Mouse (Mus musculus): ENCODE results near the gene Gckr. TPM values are rescaled to one million over a fixed set of nuclear protein-coding genes. Genes with fewer than 3 reads are reported as not detected.

Gene Gckr
- polyA plus RNA-seq (2016; fragmentation: Nextera tagmentation; extraction: Ambion mirVana) = 0.45 and 0.74 TPM in 2 replicates

DNA sequence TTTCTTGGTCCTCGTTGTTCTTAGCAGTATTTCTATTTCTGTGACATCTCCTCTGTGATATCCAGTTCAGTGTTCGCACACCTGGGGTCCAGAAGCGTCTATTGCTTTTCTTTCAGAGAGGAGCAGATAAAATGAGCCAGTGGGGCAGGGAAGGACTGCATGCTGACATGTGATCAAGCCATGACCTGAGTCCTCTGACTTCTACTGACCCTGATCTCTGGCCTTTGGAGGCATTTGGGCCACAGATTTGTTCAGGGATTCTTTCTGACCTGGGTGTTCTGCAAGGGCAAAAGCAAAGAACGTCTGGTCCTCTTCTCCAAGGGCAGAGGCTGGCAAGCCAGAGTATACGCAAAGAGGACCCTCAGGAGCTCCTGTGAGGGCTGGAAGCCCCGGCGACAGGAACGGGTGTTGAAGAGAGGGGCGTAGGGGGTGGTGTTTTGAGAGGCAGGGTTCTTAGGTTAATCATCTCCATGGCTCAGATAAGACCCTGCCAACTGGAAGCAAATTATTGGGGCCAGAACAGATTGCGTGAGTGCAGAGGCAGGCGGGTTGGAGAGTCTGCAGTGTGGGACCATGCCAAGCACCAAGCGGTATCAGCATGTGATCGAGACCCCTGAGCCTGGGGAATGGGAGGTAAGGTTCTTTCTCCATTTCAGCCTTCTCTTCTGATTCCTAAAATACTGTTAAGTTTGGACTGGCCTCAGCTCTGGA lies at the start of gene Gckr:
Gckr (plus strand) TSS at position 397 of the 711 bp plus-strand sequence.
- H3K4me2 ChIP-seq = peak within 1 kb of the TSS; percentile 90
- peak within 1 kb of the TSS; percentile 94; the same call in 1 of the 2 replicates for H3K4me3 ChIP-seq (replicated peaks)
- H3K36me3 ChIP-seq = peaks cover 22% of the 10 kb centered on the region
- H3K9ac ChIP-seq (replicated peaks) = no peak within 1 kb of the TSS
- WGBS = 76% methylated on average over 13 of the region's 13 CpGs
- peaks cover 9% of the 10 kb centered on the region for H3K27me3 ChIP-seq
- H3K27ac ChIP-seq = no peak within 1 kb of the TSS
- ATAC-seq (ENCODE audit: insufficient number of reproducible peaks, insufficient read depth, low FRiP score, low TSS enrichment, low read depth) = no peak
- H3K4me1 ChIP-seq (replicated peaks) = peaks cover 14% of the 10 kb centered on the region
- no peaks in the 10 kb centered on the region for H3K9me3 ChIP-seq

DNA sequence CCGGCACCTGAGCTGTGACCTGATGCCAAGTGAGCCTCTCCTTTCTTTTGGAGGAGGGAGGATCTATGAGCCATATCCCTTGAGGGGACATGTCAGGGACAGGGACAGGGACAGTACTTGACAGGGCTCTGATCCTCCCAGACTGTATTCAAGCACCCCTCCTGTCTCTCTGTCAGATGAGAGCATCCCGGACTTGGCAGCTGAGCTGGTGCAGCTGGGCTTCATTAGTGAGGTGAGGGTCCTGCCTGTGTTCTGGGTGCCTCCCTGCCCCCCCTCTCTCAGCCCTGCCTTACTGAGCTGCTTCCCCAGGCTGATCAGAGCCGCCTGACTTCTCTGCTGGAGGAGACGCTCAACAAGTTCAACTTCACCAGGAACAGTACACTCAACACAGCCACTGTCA lies 46.5 kb upstream of the Gckr start:
- H3K27me3 ChIP-seq = no peaks in the 10 kb centered on the region
- H3K36me3 ChIP-seq = peaks cover 91% of the 10 kb centered on the region
- H3K27ac ChIP-seq = peak overlapping the region; percentile 67; the same call in 1 of the 2 replicates
- no peak for ATAC-seq (ENCODE audit: insufficient number of reproducible peaks, insufficient read depth, low FRiP score, low TSS enrichment, low read depth)
- no peaks in the 10 kb centered on the region for H3K9me3 ChIP-seq
- H3K4me3 ChIP-seq (replicated peaks) = 0 out of 2 replicates have a peak overlapping the region, but pooled peaks have one; percentile 45
- 38% methylated on average over 4 of the region's 4 CpGs for WGBS
- H3K4me1 ChIP-seq (replicated peaks) = peaks cover 35% of the 10 kb centered on the region
- H3K9ac ChIP-seq (replicated peaks) = peak overlapping the region; percentile 59; the same call in 1 of the 2 replicates
- H3K4me2 ChIP-seq = peak overlapping the region; percentile 64

DNA sequence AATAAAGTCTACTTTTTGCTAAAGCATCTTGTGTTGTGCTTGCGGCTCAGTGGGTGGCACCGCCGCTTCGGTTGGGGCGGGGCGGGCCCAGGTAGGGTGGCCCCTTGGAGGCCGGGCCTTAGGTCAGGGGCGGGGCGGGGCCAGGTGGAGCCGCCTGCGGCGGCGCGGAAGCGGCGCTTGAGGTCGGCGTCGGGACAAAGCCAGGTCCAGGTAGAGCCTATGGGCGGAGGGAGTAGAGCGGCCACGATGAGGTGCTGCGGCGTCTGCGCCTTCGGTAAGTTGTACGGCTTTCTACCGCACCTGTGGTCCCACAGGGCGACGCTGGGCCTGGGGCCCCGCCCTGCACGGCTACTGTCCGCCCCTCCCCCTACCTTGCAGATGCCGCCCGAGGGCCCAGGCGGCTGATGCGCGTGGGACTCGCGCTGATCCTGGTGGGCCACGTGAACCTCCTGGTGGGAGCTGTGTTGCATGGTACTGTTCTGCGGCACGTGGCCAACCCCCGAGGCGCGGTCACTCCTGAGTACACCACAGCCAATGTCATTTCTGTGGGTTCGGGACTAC lies 45.6 kb upstream of the Gckr start, which contains the start of gene Krtcap3:
Krtcap3 (plus strand) TSS at position 151 of the 561 bp plus-strand sequence.
- Histone ChIP-seq H3K4me3 (replicated peaks) (peak within 1 kb of the TSS; percentile 45), H3K9ac (replicated peaks) (peak within 1 kb of the TSS; percentile 59), H3K36me3 (peaks cover 91% of the 10 kb centered on the region), H3K9me3 (no peaks in the 10 kb centered on the region), H3K4me2 (peak within 1 kb of the TSS; percentile 64), H3K27ac (peak within 1 kb of the TSS; percentile 84), H3K4me1 (replicated peaks) (peaks cover 35% of the 10 kb centered on the region), H3K27me3 (no peaks in the 10 kb centered on the region)
- WGBS = 3% methylated on average over 47 of the region's 47 CpGs
- peak; percentile 61 for ATAC-seq (ENCODE audit: insufficient number of reproducible peaks, insufficient read depth, low FRiP score, low TSS enrichment, low read depth)

DNA sequence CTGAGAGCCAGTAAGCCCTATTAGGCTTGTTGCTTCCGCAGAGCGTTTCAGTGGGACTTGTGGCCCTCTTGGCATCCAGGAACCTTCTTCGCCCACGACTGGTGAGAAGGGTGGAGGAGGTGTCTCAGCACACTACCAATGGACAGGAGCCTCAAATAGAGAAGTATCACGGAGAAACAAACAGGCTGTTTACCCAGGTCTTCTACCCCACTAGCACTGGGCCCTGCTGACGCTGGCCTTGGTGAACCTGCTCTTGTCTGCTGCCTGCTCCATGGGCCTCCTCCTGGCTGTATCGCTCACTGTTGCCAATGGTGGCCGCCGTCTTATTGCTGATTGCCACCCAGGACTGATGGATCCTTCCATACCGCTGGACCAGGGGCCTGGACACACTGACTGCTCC lies 45.1 kb upstream of the Gckr start:
- Histone ChIP-seq H3K36me3 (peaks cover 88% of the 10 kb centered on the region), H3K27me3 (no peaks in the 10 kb centered on the region), H3K9ac (replicated peaks) (peak overlapping the region; percentile 59), H3K4me2 (peak overlapping the region; percentile 64), H3K4me3 (replicated peaks) (peak overlapping the region; percentile 45), H3K27ac (peak overlapping the region; percentile 84), H3K9me3 (no peaks in the 10 kb centered on the region), H3K4me1 (replicated peaks) (peaks cover 35% of the 10 kb centered on the region)
- WGBS = 38% methylated on average over 10 of the region's 10 CpGs
- ATAC-seq (ENCODE audit: insufficient number of reproducible peaks, insufficient read depth, low FRiP score, low TSS enrichment, low read depth) = no peak

DNA sequence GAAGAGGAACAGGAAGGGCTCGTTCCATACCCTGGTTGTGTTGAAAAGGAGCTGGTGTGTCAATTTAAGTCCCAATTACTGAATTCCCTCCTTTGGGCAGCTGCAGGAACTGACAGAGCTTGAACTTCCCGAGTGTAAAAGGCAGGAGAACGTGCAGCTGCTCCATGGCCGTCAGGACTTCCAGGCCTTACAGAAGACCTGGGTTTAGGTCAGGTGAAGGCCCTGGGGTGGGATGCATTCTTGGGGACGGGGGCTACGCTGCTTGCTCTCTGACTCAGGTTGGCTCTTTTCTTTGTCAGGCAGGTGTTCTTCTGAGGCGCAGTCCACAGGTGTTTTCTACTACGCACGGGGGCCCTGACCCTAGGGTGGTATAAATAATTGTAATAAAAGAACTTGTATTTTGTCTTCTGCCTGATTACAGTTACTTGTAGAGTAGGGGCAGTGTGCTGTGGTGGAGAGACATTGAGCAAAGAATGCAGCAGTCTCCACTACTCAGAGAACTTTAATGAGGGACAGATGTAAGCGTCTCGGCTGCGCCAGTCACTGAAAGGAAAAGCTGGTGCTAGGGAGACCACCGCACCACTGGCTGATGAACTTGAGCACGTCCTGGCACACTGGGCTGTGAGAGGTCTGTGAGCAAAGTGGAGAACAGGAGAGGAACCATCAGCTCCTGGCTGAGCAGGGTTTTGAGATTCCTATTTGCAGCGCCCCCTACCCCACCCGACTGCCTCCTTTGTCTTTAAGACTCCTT lies 44.3 kb upstream of the Gckr start:
- Histone ChIP-seq H3K27me3 (no peaks in the 10 kb centered on the region), H3K4me3 (replicated peaks) (no peak overlapping the region), H3K4me1 (replicated peaks) (peaks cover 35% of the 10 kb centered on the region), H3K27ac (peak overlapping the region; percentile 84), H3K4me2 (peak overlapping the region; percentile 18), H3K9me3 (no peaks in the 10 kb centered on the region), H3K9ac (replicated peaks) (no peak overlapping the region), H3K36me3 (peaks cover 87% of the 10 kb centered on the region)
- peak; percentile 2; the same call in 1 of the 2 replicates for ATAC-seq (ENCODE audit: insufficient number of reproducible peaks, insufficient read depth, low FRiP score, low TSS enrichment, low read depth)
- WGBS = 49% methylated on average over 16 of the region's 16 CpGs

DNA sequence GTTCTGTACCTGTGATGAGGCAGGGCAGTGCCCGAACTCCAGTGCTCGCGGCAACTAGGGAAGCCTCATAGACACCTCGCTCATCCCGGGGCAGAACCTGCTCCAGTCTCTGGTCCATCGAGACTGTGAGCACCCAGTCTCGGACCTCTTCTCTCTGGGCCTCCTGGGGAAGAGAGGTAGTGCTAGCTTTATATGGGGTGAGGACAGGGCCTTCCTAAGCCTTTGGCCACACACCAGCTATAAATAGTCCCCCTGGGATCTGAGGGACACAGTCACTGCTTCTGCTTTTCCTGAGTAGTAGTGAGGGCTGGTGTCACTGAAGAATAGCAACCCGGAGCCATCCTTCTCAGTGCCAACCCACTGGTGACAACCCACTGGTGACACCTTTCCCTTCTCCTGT lies 43.4 kb upstream of the Gckr start:
- Histone ChIP-seq H3K9me3 (no peaks in the 10 kb centered on the region), H3K4me1 (replicated peaks) (peaks cover 35% of the 10 kb centered on the region), H3K27me3 (no peaks in the 10 kb centered on the region), H3K4me2 (no peak overlapping the region), H3K9ac (replicated peaks) (no peak overlapping the region), H3K27ac (peak overlapping the region; percentile 84), H3K36me3 (peaks cover 84% of the 10 kb centered on the region), H3K4me3 (replicated peaks) (no peak overlapping the region)
- 95% methylated on average over 8 of the region's 8 CpGs for WGBS
- no peak for ATAC-seq (ENCODE audit: insufficient number of reproducible peaks, insufficient read depth, low FRiP score, low TSS enrichment, low read depth)

DNA sequence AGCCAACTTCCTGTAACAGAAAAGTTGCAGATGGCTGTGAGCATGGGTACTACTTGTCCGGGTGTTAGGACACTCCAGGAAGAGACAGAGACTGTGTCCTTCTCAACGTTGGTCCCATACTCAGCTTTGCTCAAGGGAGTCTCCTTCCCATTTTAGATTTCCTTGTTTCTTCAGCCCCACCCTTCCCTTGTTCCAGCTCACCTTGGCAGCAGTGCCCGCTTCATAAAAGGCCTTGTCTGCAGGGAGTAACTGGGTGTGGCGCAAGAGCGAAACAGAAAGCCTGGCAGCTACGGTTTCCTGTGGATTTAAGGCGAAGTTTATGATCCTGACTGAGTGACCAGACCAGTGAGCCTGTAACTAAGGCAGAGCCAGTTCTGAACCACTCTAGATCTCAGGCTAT lies 42.8 kb upstream of the Gckr start:
- H3K27ac ChIP-seq = no peak overlapping the region
- 80% methylated on average over 7 of the region's 7 CpGs for WGBS
- no peak overlapping the region for H3K9ac ChIP-seq (replicated peaks)
- H3K27me3 ChIP-seq = no peaks in the 10 kb centered on the region
- no peak for ATAC-seq (ENCODE audit: insufficient number of reproducible peaks, insufficient read depth, low FRiP score, low TSS enrichment, low read depth)
- H3K4me2 ChIP-seq = no peak overlapping the region
- peaks cover 35% of the 10 kb centered on the region for H3K4me1 ChIP-seq (replicated peaks)
- peaks cover 84% of the 10 kb centered on the region for H3K36me3 ChIP-seq
- H3K9me3 ChIP-seq = no peaks in the 10 kb centered on the region
- no peak overlapping the region for H3K4me3 ChIP-seq (replicated peaks)

DNA sequence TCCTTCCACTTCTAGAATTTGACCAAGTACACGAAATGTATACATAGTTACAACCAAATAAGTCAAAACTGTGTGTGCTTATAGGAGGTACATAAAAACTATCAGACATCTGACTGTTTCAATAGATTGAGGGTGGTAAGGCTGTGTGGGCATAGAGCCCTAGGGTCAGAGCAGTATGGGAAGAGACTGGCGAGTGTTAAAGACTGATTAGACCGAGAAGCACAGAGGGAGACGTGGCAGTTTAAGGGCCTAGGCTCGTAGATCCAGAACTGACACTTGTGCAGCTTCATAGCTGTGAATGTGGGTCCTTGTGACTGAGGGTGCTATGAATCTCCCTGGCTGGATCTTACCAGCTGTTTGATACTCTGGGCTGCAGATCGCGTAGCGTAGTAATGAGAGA lies 42.3 kb upstream of the Gckr start:
- H3K4me1 ChIP-seq (replicated peaks) = peaks cover 35% of the 10 kb centered on the region
- H3K9ac ChIP-seq (replicated peaks) = no peak overlapping the region
- no peak overlapping the region for H3K27ac ChIP-seq
- H3K4me2 ChIP-seq = no peak overlapping the region
- ATAC-seq (ENCODE audit: insufficient number of reproducible peaks, insufficient read depth, low FRiP score, low TSS enrichment, low read depth) = no peak
- peaks cover 84% of the 10 kb centered on the region for H3K36me3 ChIP-seq
- H3K4me3 ChIP-seq (replicated peaks) = no peak overlapping the region
- 86% methylated on average over 8 of the region's 8 CpGs for WGBS
- no peaks in the 10 kb centered on the region for H3K27me3 ChIP-seq
- no peaks in the 10 kb centered on the region for H3K9me3 ChIP-seq

DNA sequence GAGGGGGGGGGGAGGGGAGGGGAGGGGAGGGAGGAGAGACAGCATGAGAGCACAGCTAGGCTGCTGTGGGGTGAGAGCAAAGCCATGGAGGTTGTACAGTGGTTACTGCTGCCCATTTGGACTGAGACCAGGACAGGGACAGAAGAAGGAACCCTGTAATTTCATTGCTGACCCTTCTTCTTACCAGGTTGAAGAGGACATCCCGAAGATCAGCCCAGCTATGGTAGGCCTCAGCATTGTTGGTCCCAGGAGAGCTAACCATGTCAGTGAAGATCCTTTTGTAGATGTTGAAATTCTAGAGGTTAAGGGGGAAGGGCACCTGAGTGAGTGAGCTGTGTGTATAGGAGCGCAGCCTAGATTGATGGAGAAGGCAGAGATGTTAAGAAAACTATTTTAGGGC lies 41.9 kb upstream of the Gckr start:
- no peak overlapping the region for H3K4me3 ChIP-seq (replicated peaks)
- H3K9me3 ChIP-seq = no peaks in the 10 kb centered on the region
- no peak overlapping the region for H3K27ac ChIP-seq
- H3K9ac ChIP-seq (replicated peaks) = no peak overlapping the region
- peaks cover 84% of the 10 kb centered on the region for H3K36me3 ChIP-seq
- peaks cover 34% of the 10 kb centered on the region for H3K4me1 ChIP-seq (replicated peaks)
- H3K27me3 ChIP-seq = no peaks in the 10 kb centered on the region
- no peak overlapping the region for H3K4me2 ChIP-seq
- 84% methylated on average over 2 of the region's 2 CpGs for WGBS
- no peak for ATAC-seq (ENCODE audit: insufficient number of reproducible peaks, insufficient read depth, low FRiP score, low TSS enrichment, low read depth)

DNA sequence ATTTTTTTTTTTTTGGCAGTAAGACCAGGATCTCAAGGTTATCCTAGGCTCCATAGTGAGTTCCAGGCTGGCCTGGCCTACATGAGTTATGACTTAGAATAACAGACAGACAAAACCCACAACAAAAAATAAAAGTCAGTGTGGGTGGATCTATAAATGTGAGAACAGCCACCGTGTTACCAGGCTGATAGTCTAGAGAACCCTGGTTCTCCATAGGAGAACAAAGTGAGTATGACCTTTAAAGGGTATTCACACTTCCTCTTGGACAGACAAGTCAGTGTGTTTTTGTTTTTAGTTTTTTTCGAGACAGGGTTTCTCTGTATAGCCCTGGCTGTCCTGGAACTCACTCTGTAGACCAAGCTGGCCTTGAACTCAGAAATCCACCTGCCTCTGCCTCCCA lies 41.3 kb upstream of the Gckr start:
- Histone ChIP-seq H3K4me2 (no peak overlapping the region), H3K27me3 (no peaks in the 10 kb centered on the region), H3K9ac (replicated peaks) (no peak overlapping the region), H3K4me3 (replicated peaks) (no peak overlapping the region), H3K27ac (no peak overlapping the region), H3K9me3 (no peaks in the 10 kb centered on the region), H3K36me3 (peaks cover 84% of the 10 kb centered on the region), H3K4me1 (replicated peaks) (peaks cover 28% of the 10 kb centered on the region)
- no peak for ATAC-seq (ENCODE audit: insufficient number of reproducible peaks, insufficient read depth, low FRiP score, low TSS enrichment, low read depth)
- 86% methylated on average over 2 of the region's 2 CpGs for WGBS

DNA sequence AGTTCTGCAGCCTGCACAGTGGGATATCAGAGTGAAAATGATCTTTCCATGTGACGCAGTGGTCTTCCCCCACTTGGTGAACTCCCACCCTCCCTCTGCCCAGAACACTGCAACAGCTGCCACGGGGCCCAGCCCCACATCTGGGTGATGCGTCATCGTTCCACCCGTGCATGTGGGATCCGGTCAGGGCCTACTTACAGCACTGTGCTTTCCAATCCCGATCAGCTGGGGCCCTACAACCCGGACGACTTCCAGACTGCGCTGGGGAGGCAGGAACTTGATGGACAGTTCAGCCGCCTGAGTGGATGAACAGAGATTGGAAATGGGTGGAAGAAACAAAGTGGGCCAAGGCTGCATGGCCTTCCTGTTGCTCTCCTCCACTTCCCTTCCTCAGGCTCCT lies 39.6 kb upstream of the Gckr start:
- 78% methylated on average over 11 of the region's 11 CpGs for WGBS

More for the DNA sequence above, 39.6 kb upstream of the Gckr start:
- peaks cover 11% of the 10 kb centered on the region for H3K4me1 ChIP-seq (replicated peaks)
- H3K27ac ChIP-seq = no peak overlapping the region
- no peak for ATAC-seq (ENCODE audit: insufficient number of reproducible peaks, insufficient read depth, low FRiP score, low TSS enrichment, low read depth)
- H3K9ac ChIP-seq (replicated peaks) = no peak overlapping the region
- H3K4me3 ChIP-seq (replicated peaks) = no peak overlapping the region
- H3K9me3 ChIP-seq = no peaks in the 10 kb centered on the region
- peaks cover 91% of the 10 kb centered on the region for H3K36me3 ChIP-seq
- no peaks in the 10 kb centered on the region for H3K27me3 ChIP-seq
- no peak overlapping the region for H3K4me2 ChIP-seq

Data from limb, embryonic 12.5 days (tissue).